Mouse (Mus musculus) C2C12 (cell line): ENCODE data around the gene Bpgm.

Source experiments
- CEBPB ChIP-seq: IDR thresholded peaks from one replicate; pipeline ENCODE4 v1.6.1; 2011; ENCODE audit warnings: low read depth, mild to moderate bottlenecking, control low read depth, moderate library complexity
- CTCF ChIP-seq: IDR thresholded peaks from one replicate; pipeline ENCODE4 v1.5.1; 2011; ENCODE audit not compliant: control insufficient read depth, insufficient read depth, insufficient read length
- MYOG ChIP-seq: IDR thresholded peaks from one replicate; pipeline ENCODE4 v1.6.1; 2011; ENCODE audit not compliant: control insufficient read depth, insufficient read length; ENCODE audit errors: extremely low read depth

GRCm38 (mm10) chr6:34548406-34548990, 72.5 kb downstream of the Bpgm start:
- TF ChIP-seq CTCF (no peak), CEBPB (no peak), MYOG (no peak)
